Mouse (Mus musculus) myocyte (in vitro differentiated cells): Measurements from ENCODE around the gene Cbx7. TPM values are rescaled to one million over a fixed set of nuclear protein-coding genes. Genes with fewer than 3 reads are reported as not detected.

Experiments used
- H3K27me3 ChIP-seq: one replicate; pipeline ENCODE4 v1.6.1; 2011; ENCODE audit not compliant: control insufficient read depth, insufficient read depth, insufficient read length
- H3K36me3 ChIP-seq: one replicate; pipeline ENCODE4 v1.6.1; 2011; ENCODE audit not compliant: control insufficient read depth, insufficient read depth
- H3K4me2 ChIP-seq: one replicate; pipeline ENCODE4 v1.6.1; 2011; ENCODE audit warnings: low read depth, control low read depth
- H3K4me3 ChIP-seq: one replicate; pipeline ENCODE4 v1.5.1; 2011; ENCODE audit warnings: mild to moderate bottlenecking, control low read depth, moderate library complexity
- H3K79me2 ChIP-seq: one replicate; pipeline ENCODE4 v1.6.1; 2011; ENCODE audit not compliant: control insufficient read depth, insufficient read depth
- H3ac ChIP-seq: one replicate; pipeline ENCODE4 v1.6.1; 2011; ENCODE audit not compliant: control insufficient read depth, insufficient read length
- CEBPB ChIP-seq: IDR thresholded peaks from 2 replicates; pipeline ENCODE4 v1.6.1; 2011; ENCODE audit warnings: mild to moderate bottlenecking, moderate library complexity; ENCODE audit not compliant: poor library complexity, insufficient read depth, severe bottlenecking
- E2F4 ChIP-seq: IDR thresholded peaks from one replicate; pipeline ENCODE4 v1.6.1; 2011; ENCODE audit warnings: mild to moderate bottlenecking, control low read depth, moderate library complexity; ENCODE audit not compliant: insufficient read depth
- MAX ChIP-seq: IDR thresholded peaks from one replicate; pipeline ENCODE4 v1.6.1; 2011; ENCODE audit warnings: low read depth, mild to moderate bottlenecking, control low read depth
- MYOD1 ChIP-seq, 3 experiments: IDR thresholded peaks; one replicate each; pipeline ENCODE4 v1.6.1; 2011; ENCODE audit warnings: control low read depth in 2 of 3, low read depth in 2 of 3, mild to moderate bottlenecking in 2 of 3, moderate library complexity in 1 of 3; ENCODE audit not compliant: insufficient read length in 2 of 3, control insufficient read depth in 1 of 3
- MYOG ChIP-seq, 3 experiments: IDR thresholded peaks; one replicate each; pipeline ENCODE4 v1.6.1; 2011; ENCODE audit warnings: control low read depth in 2 of 3, low read depth in 2 of 3, mild to moderate bottlenecking in 2 of 3; ENCODE audit not compliant: insufficient read length in 2 of 3, control insufficient read depth in 1 of 3, insufficient read depth in 1 of 3
- POLR2A ChIP-seq: IDR thresholded peaks from one replicate; pipeline ENCODE4 v1.6.1; 2011; ENCODE audit warnings: low read depth, mild to moderate bottlenecking, control low read depth, moderate library complexity; ENCODE audit not compliant: insufficient read length
- POLR2AphosphoS2 ChIP-seq: IDR thresholded peaks from one replicate; pipeline ENCODE4 v1.6.1; 2011; ENCODE audit warnings: low read depth, control low read depth; ENCODE audit not compliant: insufficient read length
- REST ChIP-seq: IDR thresholded peaks from one replicate; pipeline ENCODE4 v1.6.1; 2011; ENCODE audit warnings: mild to moderate bottlenecking, control low read depth, moderate library complexity; ENCODE audit not compliant: insufficient read depth, insufficient read length
- SRF ChIP-seq: IDR thresholded peaks from one replicate; pipeline ENCODE4 v1.6.1; 2011; ENCODE audit warnings: low read depth; ENCODE audit not compliant: control insufficient read depth, insufficient read length
- TCF12 ChIP-seq: IDR thresholded peaks from one replicate; pipeline ENCODE4 v1.6.1; 2011; ENCODE audit warnings: mild to moderate bottlenecking, control low read depth; ENCODE audit not compliant: poor library complexity, insufficient read depth, severe bottlenecking
- TCF3 ChIP-seq: IDR thresholded peaks from one replicate; pipeline ENCODE4 v1.6.1; 2011; ENCODE audit warnings: low read depth, control low read depth; ENCODE audit not compliant: insufficient read length
- USF1 ChIP-seq: IDR thresholded peaks from one replicate; pipeline ENCODE4 v1.6.1; 2011; ENCODE audit warnings: low read depth, mild to moderate bottlenecking, control low read depth, moderate library complexity
- polyA plus RNA-seq: library from polyadenylated mRNA; unstranded; fragments of >200 nt; fragmentation: generic; extraction: Trizol; gene quantifications from one replicate; pipeline ENCODE4 v1.2.1, GENCODE M21; 2012; ENCODE audit warnings: missing spikeins

Gene Cbx7
- polyA plus RNA-seq, 1 experiment = 4.7 TPM

- H3K27me3 ChIP-seq = no peaks in the 10 kb centered on the region
- H3K36me3 ChIP-seq = peaks cover 10% of the 10 kb centered on the region
Observed at GRCm38 (mm10) chr15:80004644-80005340, 33.9 kb upstream of the Cbx7 start.

GRCm38 (mm10) chr15:80003581-80003980 lies 32.7 kb upstream of the Cbx7 start:
- TF ChIP-seq USF1 (no peak), MYOG (IDR thresholded peaks at IDR 0.05; ENCODE audit: control insufficient read depth in 1 of 3, insufficient read depth in 1 of 3, insufficient read length in 2 of 3, low read depth in 2 of 3) (no peak), TCF3 (no peak), TCF12 (no peak), MAX (no peak), E2F4 (no peak), POLR2AphosphoS2 (no peak), MYOD1 (IDR thresholded peaks at IDR 0.05; ENCODE audit: control insufficient read depth in 1 of 3, insufficient read length in 2 of 3, low read depth in 2 of 3) (no peak), CEBPB (no peak)
- H3K4me2 ChIP-seq = no peak overlapping the region
- no peak overlapping the region for H3ac ChIP-seq
- H3K4me3 ChIP-seq = no peak overlapping the region
- H3K36me3 ChIP-seq = peaks cover 17% of the 10 kb centered on the region
- H3K27me3 ChIP-seq = no peaks in the 10 kb centered on the region
- H3K79me2 ChIP-seq = peaks cover 32% of the 10 kb centered on the region

More at GRCm38 (mm10) chr15:80004644-80005340, 33.9 kb upstream of the Cbx7 start:
- TF ChIP-seq POLR2A (no peak), REST (no peak), TCF12 (no peak), MYOG (IDR thresholded peaks at IDR 0.05; ENCODE audit: control insufficient read depth in 1 of 3, insufficient read depth in 1 of 3, insufficient read length in 2 of 3, low read depth in 2 of 3) (no peak), USF1 (no peak), MYOD1 (IDR thresholded peaks at IDR 0.05; ENCODE audit: control insufficient read depth in 1 of 3, insufficient read length in 2 of 3, low read depth in 2 of 3) (no peak), POLR2AphosphoS2 (no peak), CEBPB (no peak), SRF (no peak)
- no peak overlapping the region for H3K4me3 ChIP-seq
- no peak overlapping the region for H3K4me2 ChIP-seq
- peaks cover 44% of the 10 kb centered on the region for H3K79me2 ChIP-seq
- H3ac ChIP-seq = no peak overlapping the region

GRCm38 (mm10) chr15:80001601-80002000 lies 30.7 kb upstream of the Cbx7 start:
- Histone ChIP-seq H3K27me3 (no peaks in the 10 kb centered on the region), H3K4me2 (no peak overlapping the region), H3K79me2 (peaks cover 12% of the 10 kb centered on the region), H3K36me3 (peaks cover 23% of the 10 kb centered on the region), H3K4me3 (no peak overlapping the region), H3ac (no peak overlapping the region)
- no peak for TF ChIP-seq SRF
- TF ChIP-seq CEBPB = no peak
- no peak for TF ChIP-seq POLR2AphosphoS2
- TF ChIP-seq TCF3 = no peak
- TF ChIP-seq MYOG (IDR thresholded peaks at IDR 0.05; ENCODE audit: control insufficient read depth in 1 of 3, insufficient read depth in 1 of 3, insufficient read length in 2 of 3, low read depth in 2 of 3) = no peak
- TF ChIP-seq TCF12 = no peak
- no peak for TF ChIP-seq POLR2A
- no peak for TF ChIP-seq MAX

GRCm38 (mm10) chr15:80000694-80001093 lies 29.8 kb upstream of the Cbx7 start:
- Histone ChIP-seq H3K79me2 (peaks cover 8% of the 10 kb centered on the region), H3ac (no peak overlapping the region), H3K4me2 (no peak overlapping the region), H3K27me3 (no peaks in the 10 kb centered on the region), H3K4me3 (no peak overlapping the region), H3K36me3 (peaks cover 23% of the 10 kb centered on the region)
- TF ChIP-seq TCF12 (no peak), E2F4 (no peak), MYOG (IDR thresholded peaks at IDR 0.05; ENCODE audit: control insufficient read depth in 1 of 3, insufficient read depth in 1 of 3, insufficient read length in 2 of 3, low read depth in 2 of 3) (no peak), SRF (no peak), POLR2AphosphoS2 (no peak), TCF3 (no peak), MAX (no peak), POLR2A (no peak), REST (no peak), MYOD1 (IDR thresholded peaks at IDR 0.05; ENCODE audit: control insufficient read depth in 1 of 3, insufficient read length in 2 of 3, low read depth in 2 of 3) (no peak), CEBPB (no peak), USF1 (no peak)

- H3ac ChIP-seq = no peak overlapping the region
- TF ChIP-seq REST (no peak), MYOG (IDR thresholded peaks at IDR 0.05; ENCODE audit: control insufficient read depth in 1 of 3, insufficient read depth in 1 of 3, insufficient read length in 2 of 3, low read depth in 2 of 3) (no peak), TCF12 (no peak), E2F4 (no peak), SRF (no peak), TCF3 (no peak)
- H3K36me3 ChIP-seq = peaks cover 23% of the 10 kb centered on the region
- H3K4me2 ChIP-seq = no peak overlapping the region
- H3K79me2 ChIP-seq = no peaks in the 10 kb centered on the region
- H3K4me3 ChIP-seq = no peak overlapping the region
- H3K27me3 ChIP-seq = no peaks in the 10 kb centered on the region
Observed at GRCm38 (mm10) chr15:79997988-79998387, 27.1 kb upstream of the Cbx7 start.
